In genomic region chr3:86995381-86995780, GRCm38 (mm10) we compare ENCODE assay signal across 16 mouse cellular contexts.
"Had no signal": no experiment of that assay in that cellular context is flagged by ENCODE, and none has a peak within 500 bp of the region (broad histone marks: within the 10 kb centered on the region; RNA-seq: fewer than 3 reads in every experiment).

No protein-coding gene starts in this region.

- H3K4me1 ChIP-seq: neural tube, embryonic 12.5 days had no signal

- DNase-seq: liver, postnatal 0 days; lung, adult 2 months; lung, postnatal 14 days; lung, postnatal 36 days; right cerebral cortex, postnatal 14 days; thymus, adult 18-20 months; thymus, postnatal 14 days had no signal

- H3K9me3 ChIP-seq: liver, embryonic 15.5 days; lung, embryonic 15.5 days; megakaryocyte, embryonic 14.5 days; midbrain, embryonic 13.5 days; midbrain, embryonic 15.5 days; neural tube, embryonic 12.5 days had no signal

- H3K27me3 ChIP-seq: liver, embryonic 15.5 days; lung, embryonic 15.5 days; midbrain, embryonic 15.5 days; neural tube, embryonic 12.5 days had no signal

- H3K27ac ChIP-seq: liver, embryonic 15.5 days; lung, embryonic 15.5 days; macrophage; midbrain, embryonic 13.5 days; midbrain, embryonic 15.5 days; neural tube, embryonic 12.5 days had no signal

- ATAC-seq: liver, postnatal 0 days; lung, postnatal 0 days; midbrain, embryonic 13.5 days; midbrain, embryonic 15.5 days had no signal

- H3K9ac ChIP-seq: liver, embryonic 15.5 days; liver, postnatal 0 days; lung, embryonic 15.5 days; midbrain, embryonic 13.5 days; midbrain, embryonic 15.5 days; neural tube, embryonic 12.5 days had no signal

- H3K4me2 ChIP-seq: liver, embryonic 15.5 days; lung, embryonic 15.5 days; midbrain, embryonic 11.5 days; midbrain, embryonic 13.5 days; midbrain, embryonic 15.5 days; neural tube, embryonic 12.5 days had no signal

- H3K36me3 ChIP-seq: liver, embryonic 15.5 days; lung, embryonic 15.5 days; midbrain, embryonic 13.5 days; midbrain, embryonic 15.5 days; neural tube, embryonic 12.5 days had no signal

- H3K4me3 ChIP-seq: liver, embryonic 15.5 days; lung, embryonic 15.5 days; megakaryocyte, embryonic 14.5 days; midbrain, embryonic 13.5 days; midbrain, embryonic 15.5 days; neural tube, embryonic 12.5 days had no signal
